Comparison of ENCODE assay signal across 8 mouse cellular contexts in genomic region chr4:133673666-133674330, GRCm38 (mm10). TPM values are rescaled to one million over a fixed set of nuclear protein-coding genes. Genes with fewer than 3 reads are reported as not detected.
DNase-seq lines count a peak whose midpoint lies in the region; ATAC-seq lines count a peak whose summit lies in the region.

No protein-coding gene starts in this region.

- peak overlapping the region; percentile 99 for H3K27ac ChIP-seq in embryonic facial prominence, embryonic 12.5 days
- H3K27ac ChIP-seq in heart, embryonic 16.5 days (ENCODE audit: low read length), result peak overlapping the region; percentile 100

- H3K9ac ChIP-seq in embryonic facial prominence, embryonic 12.5 days, result 0 out of 2 replicates have a peak overlapping the region, but pooled peaks have one; percentile 5
- H3K9ac ChIP-seq in heart, embryonic 16.5 days (ENCODE audit: low read length), result peak overlapping the region; percentile 91

- no peaks in the 10 kb centered on the region for H3K27me3 ChIP-seq in embryonic facial prominence, embryonic 12.5 days
- H3K27me3 ChIP-seq in heart, embryonic 16.5 days (ENCODE audit: control insufficient read depth, insufficient read depth, low read length), result no peaks in the 10 kb centered on the region

- H3K36me3 ChIP-seq in embryonic facial prominence, embryonic 12.5 days, result peaks cover 5% of the 10 kb centered on the region; the same call in 1 of the 2 replicates
- H3K36me3 ChIP-seq in heart, embryonic 16.5 days (ENCODE audit: control insufficient read depth, insufficient read depth), result peaks cover 4% of the 10 kb centered on the region; the same call in 1 of the 2 replicates

- ATAC-seq in embryonic facial prominence, embryonic 12.5 days (ENCODE audit: insufficient number of reproducible peaks, insufficient read depth, low FRiP score, low TSS enrichment), result no peak
- no peak for ATAC-seq in heart, embryonic 16.5 days (replicated peaks; ENCODE audit: extremely low read depth, insufficient read depth, low FRiP score)
- 0 out of 2 replicates have a peak, but pooled peaks have one; percentile 9 for ATAC-seq in megakaryocyte, adult 5-6 weeks (ENCODE audit: poor library complexity, severe bottlenecking)
- ATAC-seq in monocyte, adult 5-6 weeks (replicated peaks; ENCODE audit: insufficient number of reproducible peaks, low FRiP score, low TSS enrichment, poor library complexity, severe bottlenecking), result no peak

- no peaks in the 10 kb centered on the region for H3K9me3 ChIP-seq in embryonic facial prominence, embryonic 12.5 days
- no peaks in the 10 kb centered on the region for H3K9me3 ChIP-seq in heart, embryonic 16.5 days (replicated peaks; ENCODE audit: control insufficient read depth, low read length)

- WGBS in embryonic facial prominence, embryonic 12.5 days, result 39% methylated on average over 10 of the region's 10 CpGs
- WGBS in heart, embryonic 16.5 days, result 23% methylated on average over 10 of the region's 10 CpGs

- peaks cover 42% of the 10 kb centered on the region for H3K4me1 ChIP-seq in embryonic facial prominence, embryonic 12.5 days
- H3K4me1 ChIP-seq in heart, embryonic 16.5 days (ENCODE audit: control insufficient read depth, insufficient read depth, low read length), result peaks cover 55% of the 10 kb centered on the region

- no peak overlapping the region for H3K4me3 ChIP-seq in embryonic facial prominence, embryonic 12.5 days
- peak overlapping the region; percentile 83 for H3K4me3 ChIP-seq in heart, embryonic 16.5 days (ENCODE audit: low read length)

- peak; percentile 51 for DNase-seq in right cerebral cortex, adult 18-20 months
- no peak for DNase-seq in right cerebral cortex, postnatal 36 days (ENCODE audit: low spot score in 2 of 2)
- peak; percentile 68 to 76 for DNase-seq in kidney, postnatal 36 days
- DNase-seq in ovary, postnatal 36 days (ENCODE audit: low spot score), result no peak

- H3K4me2 ChIP-seq in embryonic facial prominence, embryonic 12.5 days (replicated peaks), result peak overlapping the region; percentile 69
- peak overlapping the region; percentile 91 for H3K4me2 ChIP-seq in heart, embryonic 16.5 days (ENCODE audit: low read depth, low read length)

RNA-seq across cellular contexts. Expression of gene Pigv, which starts 1.4 kb away (rescaled TPM):
- polyA plus RNA-seq in embryonic facial prominence, embryonic 12.5 days (2016; fragmentation: Nextera tagmentation; extraction: Ambion mirVana), result 19.7 and 20.4 TPM in 2 replicates
- polyA plus RNA-seq in heart, embryonic 16.5 days (2015; fragmentation: Nextera tagmentation; extraction: Ambion mirVana), result 13.9 and 16.7 TPM in 2 replicates
- total RNA-seq in megakaryocyte, adult 5-6 weeks (2015), result 7.5 and 7.8 TPM in 2 replicates
- 7.2 and 7.9 TPM in 2 replicates for total RNA-seq in megakaryocyte, adult 5-6 weeks (2017)
- 3.5 to 16.0 TPM (median 5.7 TPM) in 3 replicates for total RNA-seq in monocyte, adult 5-6 weeks (2017)

RNA-seq across cellular contexts. Expression of gene Zdhhc18, which starts 23.8 kb away (rescaled TPM):
- 4.5 and 6.2 TPM in 2 replicates for polyA plus RNA-seq in embryonic facial prominence, embryonic 12.5 days (2016; fragmentation: Nextera tagmentation; extraction: Ambion mirVana)
- 1.8 and 2.2 TPM in 2 replicates for polyA plus RNA-seq in heart, embryonic 16.5 days (2015; fragmentation: Nextera tagmentation; extraction: Ambion mirVana)
- total RNA-seq in megakaryocyte, adult 5-6 weeks (2015), result 15.0 and 29.5 TPM in 2 replicates
- total RNA-seq in megakaryocyte, adult 5-6 weeks (2017), result 9.3 and 12.2 TPM in 2 replicates
- total RNA-seq in monocyte, adult 5-6 weeks (2017), result 12.8 to 48.9 TPM (median 20.8 TPM) in 3 replicates

Comparison
In these comparisons a context has a peak if more than half of its experiments do, and no peak if none do; other contexts are left out.
1. DNase-seq: peak in right cerebral cortex, adult 18-20 months (single experiment) and kidney, postnatal 36 days (2 of 2); none in right cerebral cortex, postnatal 36 days (0 of 2) and ovary, postnatal 36 days (single experiment).